Comparison of ENCODE assay signal across 29 mouse cellular contexts in genomic region chr16:34698721-34699120, GRCm38 (mm10). TPM values are rescaled to one million over a fixed set of nuclear protein-coding genes. Genes with fewer than 3 reads are reported as not detected.
"Had no signal": no experiment of that assay in that cellular context is flagged by ENCODE, and none has a peak within 500 bp of the region (broad histone marks: within the 10 kb centered on the region; RNA-seq: fewer than 3 reads in every experiment).

No protein-coding gene starts in this region.

RNA-seq across cellular contexts. Expression of gene Mylk, which starts 46.3 kb away (rescaled TPM):
- polyA plus RNA-seq: inflammation-experienced regulatory T-cells, adult 6 months had no signal

RNA-seq across cellular contexts. Expression of gene Ropn1, which starts 49.0 kb away (rescaled TPM):
- total RNA-seq: heart, postnatal 10 days; heart, postnatal 25 days; hematopoietic stem cell, adult 5-6 weeks; hindbrain, postnatal 0 days; layer of hippocampus, adult 18-20 months; layer of hippocampus, adult 2 months; layer of hippocampus, postnatal 10 days; layer of hippocampus, postnatal 14 days; layer of hippocampus, postnatal 25 days; layer of hippocampus, postnatal 36 days; left cerebral cortex, adult 18-20 months; left cerebral cortex, adult 2 months; left cerebral cortex, adult 8-10 months had no signal
- polyA plus RNA-seq: hindbrain, embryonic 10.5 days; hindbrain, embryonic 11.5 days; hindbrain, embryonic 12.5 days; hindbrain, embryonic 13.5 days; hindbrain, embryonic 15.5 days; hindbrain, embryonic 16.5 days; inflammation-experienced regulatory T-cells, adult 6 months; intestine, embryonic 14.5 days; intestine, embryonic 15.5 days; intestine, embryonic 16.5 days; intestine, postnatal 0 days; kidney, embryonic 14.5 days; kidney, embryonic 15.5 days; kidney, embryonic 16.5 days; kidney, postnatal 0 days; large intestine, adult 2 months had no signal
